Mouse (Mus musculus): ENCODE measurements around the gene Itgb2.
A peak's percentile ranks its signal among the peaks of the same experiment; 100 is the strongest.

Itgb2 gene

GRCm38 (mm10) chr10:77553285-77553684 is 23.2 kb downstream of the Itgb2 start:
- no peak for DNase-seq

- DNase-seq, result no peak
Measured at GRCm38 (mm10) chr10:77554918-77555317, 24.9 kb downstream of the Itgb2 start.

GRCm38 (mm10) chr10:77556631-77557030 is 26.6 kb downstream of the Itgb2 start:
- no peak for DNase-seq

- no peak for DNase-seq
Measured at GRCm38 (mm10) chr10:77557641-77558040, 27.6 kb downstream of the Itgb2 start.

- DNase-seq, result no peak
Measured at GRCm38 (mm10) chr10:77560090-77560489, 30.0 kb downstream of the Itgb2 start.

GRCm38 (mm10) chr10:77560830-77561229 is 30.8 kb downstream of the Itgb2 start:
- DNase-seq, result no peak

- no peak for DNase-seq
Measured at GRCm38 (mm10) chr10:77561508-77561907, 31.5 kb downstream of the Itgb2 start.

GRCm38 (mm10) chr10:77565005-77565404 is 35.0 kb downstream of the Itgb2 start:
- no peak for DNase-seq

- DNase-seq, result peak; percentile 92
Measured at GRCm38 (mm10) chr10:77566651-77567050, 36.6 kb downstream of the Itgb2 start.

- no peak for DNase-seq
Measured at GRCm38 (mm10) chr10:77569481-77569880, 39.4 kb downstream of the Itgb2 start.

GRCm38 (mm10) chr10:77569973-77570658 is 40.1 kb downstream of the Itgb2 start:
- DNase-seq, result no peak

GRCm38 (mm10) chr10:77572225-77572624 is 42.2 kb downstream of the Itgb2 start:
- DNase-seq, result no peak

GRCm38 (mm10) chr10:77573162-77573561 is 43.1 kb downstream of the Itgb2 start:
- no peak for DNase-seq

- peak; percentile 33 for DNase-seq
Measured at GRCm38 (mm10) chr10:77580027-77580920, 50.2 kb downstream of the Itgb2 start.

GRCm38 (mm10) chr10:77581023-77581407 is 51.0 kb downstream of the Itgb2 start:
- DNase-seq, result no peak

GRCm38 (mm10) chr10:77581408-77582284 is 51.6 kb downstream of the Itgb2 start, which contains the start of gene Pttg1ip:
Gene Pttg1ip, plus strand, starts transcription at chr10:77581720.
- peak; percentile 96 for DNase-seq

GRCm38 (mm10) chr10:77582285-77582618 is 52.2 kb downstream of the Itgb2 start:
- no peak for DNase-seq

- DNase-seq, result peak; percentile 61
Measured at GRCm38 (mm10) chr10:77583795-77584422, 53.9 kb downstream of the Itgb2 start.

GRCm38 (mm10) chr10:77586637-77587036 is 56.6 kb downstream of the Itgb2 start:
- DNase-seq, result no peak

- no peak for DNase-seq
Measured at GRCm38 (mm10) chr10:77587091-77587775, 57.2 kb downstream of the Itgb2 start.

- no peak for DNase-seq
Measured at GRCm38 (mm10) chr10:77588036-77588435, 58.0 kb downstream of the Itgb2 start.

GRCm38 (mm10) chr10:77589117-77589516 is 59.1 kb downstream of the Itgb2 start:
- DNase-seq, result no peak

Data from lung, postnatal 10 days (tissue).